ENCODE assay signal across 7 mouse cellular contexts in the genomic region with DNA sequence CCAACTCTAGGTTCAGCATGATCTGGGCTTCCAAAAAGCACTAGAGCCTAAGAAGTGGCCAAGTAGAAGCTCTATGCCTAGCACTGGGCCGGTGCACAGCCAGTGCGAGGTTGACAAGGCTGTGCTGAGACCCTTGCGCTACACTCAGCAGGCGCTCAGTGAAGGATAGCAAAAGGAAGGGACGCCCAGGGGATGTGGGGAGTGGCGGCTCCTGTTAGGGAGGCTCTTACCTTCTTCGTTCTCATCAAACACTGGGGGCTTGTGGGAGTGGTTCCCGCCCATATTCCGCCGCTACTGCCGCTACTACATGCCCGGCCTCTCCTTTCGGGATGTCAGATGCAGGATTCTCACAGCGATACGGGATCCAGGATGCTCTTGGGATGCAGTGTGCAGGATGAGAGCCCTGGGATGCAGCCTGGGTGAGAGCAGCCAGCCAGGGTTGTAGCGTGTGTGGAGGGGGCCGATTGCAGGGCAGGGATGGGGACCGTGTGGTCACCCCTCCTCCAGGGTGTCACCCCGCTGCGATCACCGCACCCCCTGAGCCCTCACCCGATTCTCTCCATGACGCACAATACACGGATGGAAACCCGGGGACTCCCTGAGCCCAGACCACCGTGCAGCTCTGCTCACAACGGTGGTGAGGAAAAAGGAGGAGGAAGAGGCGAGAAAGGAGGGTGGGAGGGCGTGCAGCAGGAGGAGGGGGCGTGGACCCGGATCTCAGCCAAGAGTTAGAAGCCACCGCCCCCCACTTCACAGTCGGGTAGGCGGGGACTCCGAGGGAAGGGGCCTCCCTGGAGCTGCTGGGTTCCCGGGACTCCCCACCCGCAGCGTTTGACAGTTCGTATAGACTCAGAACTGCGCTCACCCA. TPM values are rescaled to one million over a fixed set of nuclear protein-coding genes. Genes with fewer than 3 reads are reported as not detected.
A peak's percentile ranks its signal among the peaks of the same experiment; 100 is the strongest.
DNase-seq lines count a peak whose midpoint lies in the region; ATAC-seq lines count a peak whose summit lies in the region.

A gene (minus strand): TSS at position 667 of the 868 bp plus-strand sequence.

- peaks cover 16% of the 10 kb centered on the region for H3K4me1 ChIP-seq in forebrain, embryonic 16.5 days (replicated peaks; ENCODE audit: control insufficient read depth, insufficient read depth, low read length)
- no peaks in the 10 kb centered on the region; the same call in 1 of the 2 replicates for H3K4me1 ChIP-seq in intestine, embryonic 15.5 days (replicated peaks)
- peaks cover 35% of the 10 kb centered on the region for H3K4me1 ChIP-seq in limb, embryonic 15.5 days
- peaks cover 43% of the 10 kb centered on the region for H3K4me1 ChIP-seq in neural tube, embryonic 15.5 days

- no peaks in the 10 kb centered on the region for H3K9me3 ChIP-seq in forebrain, embryonic 16.5 days (ENCODE audit: control insufficient read depth, low read length)
- no peaks in the 10 kb centered on the region for H3K9me3 ChIP-seq in intestine, embryonic 15.5 days
- H3K9me3 ChIP-seq in limb, embryonic 15.5 days, result no peaks in the 10 kb centered on the region
- no peaks in the 10 kb centered on the region for H3K9me3 ChIP-seq in neural tube, embryonic 15.5 days (replicated peaks)

- peak within 1 kb of the TSS; percentile 68 for H3K4me3 ChIP-seq in forebrain, embryonic 16.5 days (replicated peaks; ENCODE audit: low read length)
- peak within 1 kb of the TSS; percentile 38 for H3K4me3 ChIP-seq in intestine, embryonic 15.5 days (replicated peaks)
- H3K4me3 ChIP-seq in limb, embryonic 15.5 days, result peak within 1 kb of the TSS; percentile 48
- H3K4me3 ChIP-seq in neural tube, embryonic 15.5 days (replicated peaks), result peak within 1 kb of the TSS; percentile 58

- peak; percentile 90 for ATAC-seq in forebrain, embryonic 16.5 days
- peak; percentile 85 for ATAC-seq in intestine, embryonic 15.5 days
- peak; percentile 72 for ATAC-seq in limb, embryonic 15.5 days (ENCODE audit: insufficient number of reproducible peaks, low FRiP score, low TSS enrichment, low read depth)
- peak; percentile 92 for ATAC-seq in neural tube, embryonic 15.5 days (ENCODE audit: low FRiP score)

- peak within 1 kb of the TSS; percentile 88 for H3K27ac ChIP-seq in forebrain, embryonic 16.5 days (ENCODE audit: low read length)
- no peak within 1 kb of the TSS for H3K27ac ChIP-seq in intestine, embryonic 15.5 days
- no peak within 1 kb of the TSS for H3K27ac ChIP-seq in limb, embryonic 15.5 days
- H3K27ac ChIP-seq in neural tube, embryonic 15.5 days (replicated peaks), result peak within 1 kb of the TSS; percentile 86

- WGBS in forebrain, embryonic 16.5 days, result under 1% methylated on average over 40 of the region's 40 CpGs
- WGBS in intestine, embryonic 15.5 days, result under 1% methylated on average over 40 of the region's 40 CpGs
- WGBS in limb, embryonic 15.5 days, result 1% methylated on average over 40 of the region's 40 CpGs
- WGBS in neural tube, embryonic 15.5 days, result 1% methylated on average over 40 of the region's 40 CpGs

- peak within 1 kb of the TSS; percentile 80 for H3K9ac ChIP-seq in forebrain, embryonic 16.5 days (replicated peaks; ENCODE audit: low read depth, low read length)
- no peak within 1 kb of the TSS for H3K9ac ChIP-seq in intestine, embryonic 15.5 days
- H3K9ac ChIP-seq in limb, embryonic 15.5 days, result peak within 1 kb of the TSS; percentile 37
- H3K9ac ChIP-seq in neural tube, embryonic 15.5 days (replicated peaks), result peak within 1 kb of the TSS; percentile 76

- no peaks in the 10 kb centered on the region for H3K36me3 ChIP-seq in forebrain, embryonic 16.5 days (ENCODE audit: control insufficient read depth, insufficient read depth)
- H3K36me3 ChIP-seq in intestine, embryonic 15.5 days, result no peaks in the 10 kb centered on the region
- H3K36me3 ChIP-seq in limb, embryonic 15.5 days, result no peaks in the 10 kb centered on the region
- H3K36me3 ChIP-seq in neural tube, embryonic 15.5 days, result 0 out of 2 replicates have a peak, but pooled peaks cover 2% of the 10 kb centered on the region

- H3K27me3 ChIP-seq in forebrain, embryonic 16.5 days (replicated peaks; ENCODE audit: control insufficient read depth, insufficient read depth, low read length), result peaks cover 7% of the 10 kb centered on the region
- H3K27me3 ChIP-seq in intestine, embryonic 15.5 days (replicated peaks), result peaks cover 22% of the 10 kb centered on the region
- H3K27me3 ChIP-seq in limb, embryonic 15.5 days, result peaks cover 33% of the 10 kb centered on the region
- H3K27me3 ChIP-seq in neural tube, embryonic 15.5 days (replicated peaks), result peaks cover 13% of the 10 kb centered on the region

- peak within 1 kb of the TSS; percentile 75 for H3K4me2 ChIP-seq in forebrain, embryonic 16.5 days (ENCODE audit: low read length)
- peak within 1 kb of the TSS; percentile 86 for H3K4me2 ChIP-seq in intestine, embryonic 15.5 days (replicated peaks)
- H3K4me2 ChIP-seq in limb, embryonic 15.5 days, result peak within 1 kb of the TSS; percentile 77
- peak within 1 kb of the TSS; percentile 77 for H3K4me2 ChIP-seq in neural tube, embryonic 15.5 days

- DNase-seq in right cerebral cortex, adult 2 months (ENCODE audit: low spot score in 2 of 2), result peak; percentile 19 to 33
- no peak for DNase-seq in right cerebral cortex, postnatal 25 days
- DNase-seq in c-Kit-positive CD71-positive TER-119-positive erythroid progenitor cells, embryonic 14.5 days (ENCODE audit: low spot score), result no peak

RNA-seq across cellular contexts. Expression of the gene that starts here (rescaled TPM):
- 19.2 and 23.6 TPM in 2 replicates for polyA plus RNA-seq in forebrain, embryonic 16.5 days (2015; fragmentation: Nextera tagmentation; extraction: Ambion mirVana)
- polyA plus RNA-seq in intestine, embryonic 15.5 days (2015; fragmentation: Nextera tagmentation; extraction: Ambion mirVana), result 0.29 and 0.35 TPM in 2 replicates
- 3.8 and 4.5 TPM in 2 replicates for polyA plus RNA-seq in limb, embryonic 15.5 days (2015; fragmentation: Nextera tagmentation; extraction: Ambion mirVana)
- 32.7 and 36.5 TPM in 2 replicates for polyA plus RNA-seq in neural tube, embryonic 15.5 days (2015; fragmentation: Nextera tagmentation; extraction: Ambion mirVana)

Comparison
In these comparisons a context has a peak if more than half of its experiments do, and no peak if none do; other contexts are left out.
1. DNase-seq: peak in right cerebral cortex, adult 2 months (2 of 2); none in right cerebral cortex, postnatal 25 days (single experiment) and c-Kit-positive CD71-positive TER-119-positive erythroid progenitor cells, embryonic 14.5 days (single experiment).
2. Peak in ATAC-seq, H3K4me3 ChIP-seq and H3K4me2 ChIP-seq in intestine, embryonic 15.5 days; RNA of the gene not detected or under 1 TPM.
3. H3K27ac ChIP-seq: peak in forebrain, embryonic 16.5 days (single experiment) and neural tube, embryonic 15.5 days (single experiment); none in intestine, embryonic 15.5 days (single experiment) and limb, embryonic 15.5 days (single experiment).
4. Peak in every context shown above with its lines, with median percentiles within 50 percentile points of each other: ATAC-seq, H3K4me2 ChIP-seq and H3K4me3 ChIP-seq.